Mouse (Mus musculus) right cerebral cortex, postnatal 14 days (tissue): ENCODE measurements around the gene Kcnj2.

ENCODE experiments used
- DNase-seq: peaks from one replicate; pipeline ENCODE4 v3.0.0; 2022

Kcnj2 gene

DNA sequence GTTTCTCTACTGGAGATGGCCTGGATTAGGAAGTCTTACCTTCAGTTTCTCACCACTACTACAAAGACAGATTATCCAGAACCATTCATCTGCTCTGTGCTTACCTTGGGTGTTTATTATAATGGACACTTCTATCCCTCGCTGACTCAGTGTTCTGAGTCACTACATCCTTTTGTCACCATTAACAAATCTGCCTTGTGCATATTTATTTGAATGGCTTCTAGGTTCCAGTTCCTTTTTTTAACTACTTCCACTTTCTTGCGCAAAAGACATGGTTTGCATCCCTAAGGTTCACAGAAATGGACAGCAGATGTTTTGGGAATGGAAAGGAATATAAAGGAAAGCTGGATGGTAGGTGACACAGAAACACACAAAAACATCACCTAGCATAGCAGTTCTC lies 27.0 kb downstream of the Kcnj2 start:
- DNase-seq = no peak

DNA sequence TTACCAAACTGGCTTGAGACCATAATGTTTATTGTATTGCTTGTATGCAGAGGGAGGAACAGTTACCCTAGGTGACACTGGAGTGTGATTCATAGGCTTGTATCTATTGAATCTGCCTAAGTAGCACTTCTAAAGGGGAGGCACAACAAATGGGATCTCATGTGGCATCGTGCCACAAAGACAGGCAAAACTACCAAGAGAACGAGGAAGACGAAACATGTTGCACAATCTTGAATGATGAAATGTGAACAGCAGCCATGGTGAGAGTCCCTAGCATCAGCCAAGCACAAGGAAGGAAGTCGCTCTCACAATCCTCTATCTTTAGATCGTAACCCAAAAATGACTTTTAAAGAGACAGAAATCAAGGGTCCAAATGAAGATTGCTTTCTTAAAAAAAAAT lies 30.6 kb downstream of the Kcnj2 start:
- DNase-seq = no peak

DNA sequence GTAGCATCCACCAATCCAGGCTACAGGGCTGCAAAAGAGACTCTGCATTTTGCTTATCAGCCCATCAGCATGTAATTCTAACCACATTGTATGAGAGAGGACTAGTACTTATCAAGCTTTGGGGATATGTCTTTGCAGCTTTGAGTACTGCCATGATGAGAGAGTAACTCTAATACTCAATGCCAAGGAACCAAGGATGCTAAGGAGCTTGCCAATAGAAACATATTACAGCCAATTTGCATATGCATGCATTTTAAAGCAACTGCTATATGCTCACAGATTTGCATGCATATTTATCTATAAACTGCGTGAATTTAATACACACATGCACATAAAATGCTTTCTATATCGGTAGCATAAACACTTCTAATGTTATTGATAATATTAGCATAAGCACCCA lies 34.2 kb downstream of the Kcnj2 start:
- DNase-seq = no peak

DNA sequence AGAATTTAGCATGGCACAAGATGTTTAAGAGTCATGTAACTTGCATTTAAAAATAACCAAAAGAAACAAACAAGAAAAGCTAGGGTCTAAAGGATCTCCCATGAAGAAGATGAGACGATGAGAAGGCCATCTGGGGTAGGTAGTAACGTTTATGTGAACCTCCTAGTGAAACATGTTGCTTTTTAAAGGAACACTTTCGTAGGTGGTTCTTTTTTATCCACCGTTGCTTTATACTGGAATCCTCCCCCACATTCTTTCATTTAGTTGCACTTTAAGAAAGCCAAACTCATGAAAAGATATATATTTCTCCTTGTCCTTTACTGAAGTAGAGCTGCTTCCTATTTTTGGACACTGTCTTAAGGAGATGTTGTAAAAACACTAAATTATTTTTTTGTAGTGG lies 34.7 kb downstream of the Kcnj2 start:
- no peak for DNase-seq

DNA sequence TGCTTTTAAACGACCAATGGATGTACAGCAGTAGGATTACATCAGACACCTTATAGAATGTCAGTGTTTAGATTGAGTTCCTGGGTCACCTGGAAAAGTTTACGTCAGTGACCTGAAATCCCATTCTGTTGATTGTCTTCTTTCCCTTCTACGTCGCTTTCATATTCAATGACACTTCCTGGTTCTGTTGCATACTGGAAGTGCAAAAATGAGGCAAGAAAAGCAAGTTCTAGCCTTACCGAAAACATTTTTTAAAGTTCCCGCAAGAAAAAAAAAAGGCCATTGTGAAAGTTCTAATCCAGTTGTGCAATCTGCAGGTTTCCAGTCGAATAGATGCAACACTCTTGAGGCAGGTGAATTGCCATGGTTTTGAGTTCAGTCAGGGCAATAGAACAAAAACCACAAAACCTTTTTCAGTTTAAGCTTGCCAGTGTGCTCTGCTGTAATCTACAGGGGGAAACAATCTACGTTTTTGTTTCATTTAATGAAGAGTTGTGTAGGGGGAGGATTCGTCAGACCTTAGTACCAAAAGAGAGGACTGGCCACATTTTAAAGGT lies 35.7 kb downstream of the Kcnj2 start:
- no peak for DNase-seq

DNA sequence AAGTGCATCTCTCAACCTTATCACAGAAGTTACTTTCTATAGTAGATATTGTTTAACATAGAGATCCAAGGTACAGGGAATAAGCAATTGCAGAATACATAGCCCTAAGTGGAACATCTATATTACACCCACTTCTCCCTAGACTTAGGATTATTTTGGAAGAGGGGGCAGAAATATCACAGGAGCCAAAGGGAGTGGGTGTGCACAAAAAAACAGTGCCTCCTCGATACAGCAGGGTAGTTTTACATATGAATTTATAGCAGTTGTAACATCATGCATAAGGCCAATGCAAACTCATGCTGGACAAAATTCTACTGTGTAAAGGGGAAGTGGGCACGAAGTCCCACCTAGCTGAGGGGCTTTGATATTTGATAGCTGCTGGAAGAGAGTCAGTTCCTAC lies 38.5 kb downstream of the Kcnj2 start:
- DNase-seq = no peak

DNA sequence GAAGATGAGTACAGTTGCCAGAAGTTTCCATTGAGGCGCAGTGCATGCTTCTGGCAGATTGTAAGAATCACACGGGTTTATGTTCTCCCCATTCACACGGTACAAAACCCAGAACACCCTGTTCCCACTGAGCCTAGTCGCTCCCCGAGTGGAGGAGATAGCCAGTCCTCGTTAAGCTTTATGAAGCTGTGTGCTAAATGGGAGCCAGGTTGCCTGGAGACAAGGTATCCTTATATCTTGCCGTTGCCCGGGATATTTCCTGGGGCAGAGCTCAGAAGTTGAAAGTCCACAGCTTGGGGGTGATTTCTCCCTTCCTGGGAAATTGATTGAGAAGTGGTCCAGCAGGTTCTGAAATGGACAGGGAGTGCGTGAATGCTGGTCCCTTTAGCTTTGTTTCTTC lies 42.2 kb downstream of the Kcnj2 start:
- DNase-seq = no peak

DNA sequence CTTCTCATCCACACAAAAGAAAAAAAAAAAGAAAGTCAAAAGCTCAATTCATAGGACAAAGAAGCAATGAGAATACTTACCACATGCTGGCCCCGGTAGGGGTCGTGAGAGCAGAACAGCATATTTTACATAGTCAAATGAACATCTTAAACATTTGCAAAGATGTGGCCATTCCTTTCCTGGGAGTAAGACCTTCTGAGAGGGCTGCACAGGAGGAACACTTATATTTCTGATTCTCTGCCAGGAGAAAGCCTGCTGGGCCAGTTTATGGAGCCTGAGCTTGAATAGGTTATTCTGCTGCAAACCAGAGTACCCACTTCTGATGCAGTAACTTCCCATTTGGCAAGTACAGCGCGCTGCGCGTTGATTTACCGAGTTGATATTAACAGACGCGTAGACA lies 55.5 kb downstream of the Kcnj2 start:
- DNase-seq = no peak

DNA sequence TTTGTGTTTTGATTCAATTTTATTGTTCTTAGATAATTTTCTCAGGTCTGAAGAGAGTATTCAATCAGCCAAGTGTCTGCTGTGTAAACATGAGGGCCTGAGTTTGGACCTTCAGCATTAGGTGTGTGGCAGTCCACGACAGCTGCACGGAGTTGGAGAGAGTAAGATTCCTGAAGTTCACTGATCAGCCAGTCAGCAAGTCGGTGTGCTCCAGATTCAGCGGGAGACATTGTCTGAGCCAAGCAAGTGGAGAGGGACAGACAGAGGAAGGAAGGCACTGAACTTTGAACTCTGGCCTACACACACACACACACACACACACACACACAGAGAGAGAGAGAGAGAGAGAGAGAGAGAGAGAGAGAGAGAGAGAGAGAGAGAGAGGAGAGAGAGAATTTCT lies 57.4 kb downstream of the Kcnj2 start:
- DNase-seq = no peak

DNA sequence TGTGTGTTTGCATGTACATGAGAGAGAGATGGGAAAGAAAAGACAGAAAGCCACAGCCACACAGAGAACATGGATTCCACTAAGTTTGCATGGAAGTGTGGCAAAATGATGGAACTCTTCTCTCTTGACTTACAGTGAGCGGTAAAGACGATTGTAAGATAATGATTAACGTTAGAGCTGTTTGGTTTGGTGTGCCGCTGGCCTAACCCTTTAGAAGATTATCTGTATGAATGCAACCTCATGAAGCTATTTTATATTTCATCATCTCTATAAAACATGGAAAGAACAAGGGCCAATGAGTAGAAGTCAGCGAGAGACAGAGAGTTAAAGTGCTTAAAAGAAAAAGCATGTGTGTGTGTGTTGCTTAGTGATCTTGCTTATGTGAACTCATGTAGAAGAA lies 60.0 kb downstream of the Kcnj2 start:
- DNase-seq = no peak
